Mouse (Mus musculus) kidney, postnatal 0 days (tissue): ENCODE measurements around the gene Abhd16a. TPM values are rescaled to one million over a fixed set of nuclear protein-coding genes. Genes with fewer than 3 reads are reported as not detected.

Experiments used
- ATAC-seq: fragments of 200-750 bp; cut with Nextera tagmentation; replicated peaks from 2 replicates; pipeline ENCODE4 v1.8.0; 2017; ENCODE audit warnings: low read depth, moderate number of reproducible peaks, moderate TSS enrichment, moderate library complexity; ENCODE audit not compliant: low FRiP score
- DNase-seq: peaks from one replicate; pipeline ENCODE4 v3.0.0-alpha.2; 2016; ENCODE audit warnings: low spot score
- H3K27ac ChIP-seq: fragments of 300-500 bp; sonication (generic); 2 replicates; pipeline ENCODE4 v1.5.1; 2014; ENCODE audit warnings: mild to moderate bottlenecking
- H3K27me3 ChIP-seq: fragments of 300-500 bp; sonication (generic); 2 replicates; pipeline ENCODE4 v1.6.1; 2014; ENCODE audit warnings: low read length, mixed read lengths; ENCODE audit not compliant: insufficient read depth
- H3K36me3 ChIP-seq: fragments of 300-500 bp; sonication (generic); 2 replicates; pipeline ENCODE4 v1.6.1; 2014; ENCODE audit warnings: low read length, mixed read lengths; ENCODE audit not compliant: insufficient read depth
- H3K4me1 ChIP-seq: fragments of 300-500 bp; sonication (generic); replicated peaks from 2 replicates; pipeline ENCODE4 v1.6.1; 2014; ENCODE audit warnings: antibody characterized with exemption, low read length, mixed read lengths; ENCODE audit not compliant: insufficient read depth
- H3K4me2 ChIP-seq: fragments of 300-500 bp; sonication (generic); 2 replicates; pipeline ENCODE4 v1.6.1; 2014; ENCODE audit warnings: mild to moderate bottlenecking, low read length, moderate library complexity, mixed read lengths
- H3K4me3 ChIP-seq: fragments of 300-500 bp; sonication (generic); replicated peaks from 2 replicates; pipeline ENCODE4 v1.5.1; 2014; ENCODE audit warnings: low read depth, low read length
- H3K9ac ChIP-seq: fragments of 300-500 bp; sonication (generic); 2 replicates; pipeline ENCODE4 v1.6.1; 2014; ENCODE audit warnings: low read depth, low read length
- H3K9me3 ChIP-seq: fragments of 300-500 bp; sonication (generic); replicated peaks from 2 replicates; pipeline ENCODE4 v1.6.1; 2016; ENCODE audit warnings: low read length, inconsistent platforms, mixed read lengths
- CTCF ChIP-seq: IDR thresholded peaks from 2 replicates; pipeline ENCODE4 v1.5.1; 2016; ENCODE audit warnings: antibody characterized with exemption, low read depth, mild to moderate bottlenecking, moderate library complexity
- WGBS: fragments of 180-500 bp; shearing (Covaris S2); extraction: QIAGEN DNeasy Blood & Tissue Kit; methylation state at CpG from one replicate; pipeline ENCODE4 v1.1.7; 2014; 5-methylcytosine and 5-hydroxymethylcytosine counted together
- polyA plus RNA-seq: library from polyadenylated mRNA; unstranded; fragments of >200 nt; fragmentation: Nextera tagmentation; extraction: Ambion mirVana; gene quantifications from 2 replicates; pipeline ENCODE4 v1.2.1, GENCODE M21; 2015

Gene Abhd16a
- polyA plus RNA-seq, 1 experiment from 2014 or later = 109 TPM

GRCm38 (mm10) chr17:35140490-35140996 is 51.5 kb downstream of the Abhd16a start:
- Histone ChIP-seq H3K27me3 (no peaks in the 10 kb centered on the region), H3K4me2 (no peak overlapping the region), H3K36me3 (peaks cover 71% of the 10 kb centered on the region), H3K9ac (no peak overlapping the region), H3K9me3 (no peaks in the 10 kb centered on the region), H3K27ac (no peak overlapping the region), H3K4me1 (peaks cover 9% of the 10 kb centered on the region), H3K4me3 (no peak overlapping the region)
- ATAC-seq = no peak
- WGBS = 83% methylated on average over 16 of the region's 16 CpGs
- no peak for TF ChIP-seq CTCF
- DNase-seq = no peak

- Histone ChIP-seq H3K4me1 (peaks cover under 1% of the 10 kb centered on the region; the same call in 1 of the 2 replicates), H3K9ac (no peak overlapping the region), H3K27ac (no peak overlapping the region), H3K9me3 (no peaks in the 10 kb centered on the region), H3K4me2 (no peak overlapping the region), H3K4me3 (no peak overlapping the region), H3K27me3 (no peaks in the 10 kb centered on the region), H3K36me3 (peaks cover 82% of the 10 kb centered on the region)
- ATAC-seq (no peak), DNase-seq (no peak)
- WGBS = 87% methylated on average over 6 of the region's 6 CpGs
- no peak for TF ChIP-seq CTCF
Observed at GRCm38 (mm10) chr17:35141971-35142370, 52.9 kb downstream of the Abhd16a start.

GRCm38 (mm10) chr17:35146139-35146538 is 57.1 kb downstream of the Abhd16a start:
- 77% methylated on average over 5 of the region's 5 CpGs for WGBS

GRCm38 (mm10) chr17:35147348-35147747 is 58.3 kb downstream of the Abhd16a start:
- no peaks in the 10 kb centered on the region for H3K9me3 ChIP-seq
- no peak overlapping the region for H3K4me3 ChIP-seq
- no peak for ATAC-seq
- H3K36me3 ChIP-seq = peaks cover 87% of the 10 kb centered on the region
- no peak overlapping the region for H3K27ac ChIP-seq
- no peaks in the 10 kb centered on the region for H3K4me1 ChIP-seq
- no peak overlapping the region for H3K9ac ChIP-seq
- no peak for TF ChIP-seq CTCF
- DNase-seq = no peak
- no peak overlapping the region for H3K4me2 ChIP-seq
- no peaks in the 10 kb centered on the region for H3K27me3 ChIP-seq
- WGBS = 47% methylated on average over 3 of the region's 3 CpGs

More at GRCm38 (mm10) chr17:35146139-35146538, 57.1 kb downstream of the Abhd16a start:
- TF ChIP-seq CTCF = no peak
- Histone ChIP-seq H3K27me3 (no peaks in the 10 kb centered on the region), H3K4me2 (no peak overlapping the region), H3K27ac (no peak overlapping the region), H3K4me3 (no peak overlapping the region), H3K9ac (no peak overlapping the region), H3K4me1 (no peaks in the 10 kb centered on the region), H3K36me3 (peaks cover 90% of the 10 kb centered on the region), H3K9me3 (no peaks in the 10 kb centered on the region)
- no peak for DNase-seq
- ATAC-seq = no peak

GRCm38 (mm10) chr17:35147922-35148639 is 59.0 kb downstream of the Abhd16a start:
- no peak for TF ChIP-seq CTCF
- DNase-seq = no peak
- Histone ChIP-seq H3K27me3 (no peaks in the 10 kb centered on the region), H3K4me3 (no peak overlapping the region), H3K36me3 (peaks cover 87% of the 10 kb centered on the region), H3K27ac (0 out of 2 replicates have a peak overlapping the region, but pooled peaks have one; percentile 19), H3K9ac (no peak overlapping the region), H3K4me1 (no peaks in the 10 kb centered on the region), H3K9me3 (no peaks in the 10 kb centered on the region), H3K4me2 (no peak overlapping the region)
- 61% methylated on average over 5 of the region's 5 CpGs for WGBS
- ATAC-seq = no peak

- H3K9ac ChIP-seq = no peak overlapping the region
Observed at GRCm38 (mm10) chr17:35152121-35152520, 63.1 kb downstream of the Abhd16a start.

More at GRCm38 (mm10) chr17:35152121-35152520, 63.1 kb downstream of the Abhd16a start:
- Histone ChIP-seq H3K27ac (no peak overlapping the region), H3K4me3 (no peak overlapping the region), H3K9me3 (no peaks in the 10 kb centered on the region), H3K4me2 (no peak overlapping the region), H3K4me1 (no peaks in the 10 kb centered on the region), H3K36me3 (peaks cover 90% of the 10 kb centered on the region), H3K27me3 (no peaks in the 10 kb centered on the region)
- no peak for TF ChIP-seq CTCF
- ATAC-seq = no peak
- DNase-seq = no peak
- 84% methylated on average over 4 of the region's 4 CpGs for WGBS

Other genes starting within 250 kb of the Abhd16a start
- gene Skiv2l, start 239.1 kb upstream of the Abhd16a start, polyA plus RNA-seq = 36.8 and 37.3 TPM in 2 replicates
- gene Nelfe, start 238.9 kb upstream of the Abhd16a start, polyA plus RNA-seq = 73.5 and 79.5 TPM in 2 replicates
- 21.1 and 25.6 TPM in 2 replicates for gene Cfb, start 226.7 kb upstream of the Abhd16a start, polyA plus RNA-seq
- 2.3 and 3.4 TPM in 2 replicates for gene Zbtb12, start 209.8 kb upstream of the Abhd16a start, polyA plus RNA-seq
- not detected in 2 replicates for gene Gm20547, start 207.2 kb upstream of the Abhd16a start, polyA plus RNA-seq
- gene C2, start 191.0 kb upstream of the Abhd16a start, polyA plus RNA-seq = 7.0 and 7.4 TPM in 2 replicates
- 44.1 and 49.1 TPM in 2 replicates for gene Ehmt2, start 190.8 kb upstream of the Abhd16a start, polyA plus RNA-seq
- gene Slc44a4, start 174.8 kb upstream of the Abhd16a start, polyA plus RNA-seq = 24.2 and 27.3 TPM in 2 replicates
- 92.0 and 101 TPM in 2 replicates for gene Neu1, start 158.0 kb upstream of the Abhd16a start, polyA plus RNA-seq
- gene Hspa1b, start 130.0 kb upstream of the Abhd16a start, polyA plus RNA-seq = 2.2 and 2.6 TPM in 2 replicates
- not detected in 2 replicates for gene Gm20481, start 119.4 kb upstream of the Abhd16a start, polyA plus RNA-seq
- 22.4 and 23.5 TPM in 2 replicates for gene Hspa1a, start 117.1 kb upstream of the Abhd16a start, polyA plus RNA-seq
- 0.54 and 0.72 TPM in 2 replicates for gene Hspa1l, start 116.6 kb upstream of the Abhd16a start, polyA plus RNA-seq
- 133 and 141 TPM in 2 replicates for gene Lsm2, start 107.4 kb upstream of the Abhd16a start, polyA plus RNA-seq
- gene Vars, start 88.3 kb upstream of the Abhd16a start, polyA plus RNA-seq = 61.3 and 63.3 TPM in 2 replicates
- gene Vwa7, start 72.7 kb upstream of the Abhd16a start, polyA plus RNA-seq = 0.16 and 0.20 TPM in 2 replicates
- gene Sapcd1, start 61.2 kb upstream of the Abhd16a start, polyA plus RNA-seq = 2.3 and 3.7 TPM in 2 replicates
- gene Msh5, start 42.5 kb upstream of the Abhd16a start, polyA plus RNA-seq = 2.7 and 3.0 TPM in 2 replicates
- 266 and 282 TPM in 2 replicates for gene Clic1, start 39.3 kb upstream of the Abhd16a start, polyA plus RNA-seq
- 227 and 244 TPM in 2 replicates for gene Ddah2, start 30.2 kb upstream of the Abhd16a start, polyA plus RNA-seq
- gene Ly6g6c, start 23.9 kb upstream of the Abhd16a start, polyA plus RNA-seq = not detected in 2 replicates
- 0.36 and 0.45 TPM in 2 replicates for gene Mpig6b, start 23.1 kb upstream of the Abhd16a start, polyA plus RNA-seq
- gene Ly6g6e, start 12.4 kb upstream of the Abhd16a start, polyA plus RNA-seq = 1.3 and 1.6 TPM in 2 replicates
- gene Ly6g6d, start 11.2 kb upstream of the Abhd16a start, polyA plus RNA-seq = 7.6 and 7.8 TPM in 2 replicates
- not detected in 2 replicates for gene Ly6g6f, start 3.7 kb upstream of the Abhd16a start, polyA plus RNA-seq
- gene Ly6g5c, start 19.0 kb downstream of the Abhd16a start, polyA plus RNA-seq = not detected in 2 replicates
- gene Ly6g5b, start 26.2 kb downstream of the Abhd16a start, polyA plus RNA-seq = 0.69 and 1.1 TPM in 2 replicates
- 14.6 and 15.2 TPM in 2 replicates for gene Gpank1, start 32.2 kb downstream of the Abhd16a start, polyA plus RNA-seq
- gene Csnk2b, start 32.8 kb downstream of the Abhd16a start, polyA plus RNA-seq = 300 and 312 TPM in 2 replicates
- gene D17H6S53E, start 37.1 kb downstream of the Abhd16a start, polyA plus RNA-seq = 10.5 and 11.9 TPM in 2 replicates
- gene Apom, start 42.8 kb downstream of the Abhd16a start, polyA plus RNA-seq = 59.6 and 64.2 TPM in 2 replicates
- 46.0 and 50.2 TPM in 2 replicates for gene Bag6, start 45.9 kb downstream of the Abhd16a start, polyA plus RNA-seq
- 79.2 and 94.5 TPM in 2 replicates for gene Prrc2a, start 75.6 kb downstream of the Abhd16a start, polyA plus RNA-seq
- gene Aif1, start 86.8 kb downstream of the Abhd16a start, polyA plus RNA-seq = 13.1 and 14.8 TPM in 2 replicates
- gene Lst1, start 99.2 kb downstream of the Abhd16a start, polyA plus RNA-seq = 11.4 and 15.0 TPM in 2 replicates
- 0.98 and 1.0 TPM in 2 replicates for gene Ltb, start 105.2 kb downstream of the Abhd16a start, polyA plus RNA-seq
- 0.19 and 0.25 TPM in 2 replicates for gene Tnf, start 112.7 kb downstream of the Abhd16a start, polyA plus RNA-seq
- 0.15 TPM in 1 of 2 replicates, not detected in the other for gene Lta, start 116.1 kb downstream of the Abhd16a start, polyA plus RNA-seq
- gene Gm16181, start 131.6 kb downstream of the Abhd16a start, polyA plus RNA-seq = 0.25 and 0.29 TPM in 2 replicates
- gene Atp6v1g2, start 144.4 kb downstream of the Abhd16a start, polyA plus RNA-seq = 6.6 and 6.7 TPM in 2 replicates
- gene Nfkbil1, start 146.5 kb downstream of the Abhd16a start, polyA plus RNA-seq = 11.7 and 14.5 TPM in 2 replicates
- gene Ddx39b, start 152.5 kb downstream of the Abhd16a start, polyA plus RNA-seq = 303 and 329 TPM in 2 replicates
- 111 and 125 TPM in 2 replicates for gene H2-D1, start 173.5 kb downstream of the Abhd16a start, polyA plus RNA-seq
- gene H2-Q1, start 231.1 kb downstream of the Abhd16a start, polyA plus RNA-seq = not detected in 2 replicates